Mouse (Mus musculus) small intestine, adult 2 months (tissue): ENCODE measurements around the gene E130208F15Rik.

ENCODE experiments used
- CTCF ChIP-seq: fragments of 200-500 bp; IDR thresholded peaks from 2 replicates; pipeline ENCODE4 v1.5.1; 2012; ENCODE audit warnings: low read depth, mild to moderate bottlenecking, control low read depth, inconsistent platforms, low read length, moderate library complexity, mixed read lengths; ENCODE audit not compliant: insufficient replicate concordance, insufficient read length; ENCODE audit errors: extremely low read depth
- POLR2A ChIP-seq: fragments of 200-500 bp; IDR thresholded peaks from 2 replicates; pipeline ENCODE4 v1.6.1; 2012; ENCODE audit warnings: low read depth, mild to moderate bottlenecking, control low read depth, inconsistent platforms, low read length, moderate library complexity

DNA sequence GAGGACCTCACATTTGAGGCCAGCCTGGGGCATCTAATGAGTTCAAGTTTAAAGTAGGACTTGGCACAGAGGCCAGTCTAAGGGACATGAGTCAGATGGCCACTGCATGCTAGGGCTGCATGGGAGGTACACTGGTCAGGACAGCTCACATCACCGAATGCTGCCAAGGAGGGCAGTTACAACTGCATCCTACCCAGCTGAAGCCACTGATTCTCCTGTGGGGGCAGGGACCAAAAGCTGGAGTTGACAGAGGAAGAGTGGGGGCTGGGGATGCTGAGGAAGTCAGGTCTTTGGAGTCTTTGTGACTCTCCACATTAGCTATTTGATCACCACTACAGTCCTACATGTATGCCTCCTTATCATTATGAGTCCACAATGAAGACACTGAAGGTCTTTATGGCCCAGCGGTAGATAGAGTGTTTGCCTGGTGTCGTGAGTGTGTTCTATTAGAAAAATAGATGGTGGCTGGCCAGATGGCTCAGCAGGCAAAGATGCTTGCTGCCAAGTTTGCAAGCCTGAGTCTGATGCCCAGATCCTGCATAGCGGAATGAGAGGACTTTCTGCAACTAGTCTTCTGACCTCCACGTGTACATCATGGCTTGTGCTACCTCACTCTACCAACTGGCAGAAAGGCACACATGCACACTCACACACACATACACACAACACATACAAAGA, 18.0 kb downstream of the E130208F15Rik start:
- TF ChIP-seq POLR2A = no peak
- no peak for TF ChIP-seq CTCF
